Mouse (Mus musculus): Measurements from ENCODE around the gene Tctex1d2. TPM values are rescaled to one million over a fixed set of nuclear protein-coding genes. Genes with fewer than 3 reads are reported as not detected.
A peak's percentile ranks its signal among the peaks of the same experiment; 100 is the strongest.

Gene Tctex1d2
- 10 to 100 TPM; 11.9 to 15.5 TPM for total RNA-seq (2021)
- long read RNA-seq, partial matches to known transcripts, result 0 of 8 reads
- long read RNA-seq, other reads (novel, unspliced or antisense), result 4 of 8 reads

GRCm38 (mm10) chr16:32419517-32420483, at the start of gene Tctex1d2:
Tctex1d2 (plus strand) TSS chr16:32419702.
- DNase-seq (ENCODE audit: low spot score in 2 of 2), result peak; percentile 85 to 94

GRCm38 (mm10) chr16:32371351-32371750, 48.2 kb upstream of the Tctex1d2 start:
- peak in 1 of 2 experiments; percentile 50 for DNase-seq (ENCODE audit: low spot score in 2 of 2)

- DNase-seq (ENCODE audit: low spot score in 2 of 2), result no peak
These were observed 39.9 kb upstream of the Tctex1d2 start for GRCm38 (mm10) chr16:32379575-32379974.

DNA sequence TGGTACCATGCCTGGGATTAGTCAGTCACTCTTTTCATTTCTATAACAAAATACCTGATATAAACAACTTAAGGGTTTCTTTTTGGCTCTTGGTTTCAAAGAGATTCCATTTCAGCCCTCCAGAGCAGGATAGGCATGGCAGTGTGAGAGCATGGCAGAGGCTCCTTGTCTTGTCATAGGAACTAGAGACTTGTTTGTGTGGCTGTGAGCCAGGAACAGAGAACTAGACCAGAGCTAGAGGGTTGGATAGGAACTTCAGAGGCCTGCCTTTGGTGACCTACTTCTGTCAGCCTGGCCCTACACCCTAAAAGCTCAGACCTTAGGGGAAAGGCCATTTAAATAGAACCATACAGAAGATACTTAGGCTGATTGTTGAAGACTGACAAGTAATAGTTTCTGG, 36.6 kb upstream of the Tctex1d2 start:
- no peak for DNase-seq (ENCODE audit: low spot score in 2 of 2)

DNA sequence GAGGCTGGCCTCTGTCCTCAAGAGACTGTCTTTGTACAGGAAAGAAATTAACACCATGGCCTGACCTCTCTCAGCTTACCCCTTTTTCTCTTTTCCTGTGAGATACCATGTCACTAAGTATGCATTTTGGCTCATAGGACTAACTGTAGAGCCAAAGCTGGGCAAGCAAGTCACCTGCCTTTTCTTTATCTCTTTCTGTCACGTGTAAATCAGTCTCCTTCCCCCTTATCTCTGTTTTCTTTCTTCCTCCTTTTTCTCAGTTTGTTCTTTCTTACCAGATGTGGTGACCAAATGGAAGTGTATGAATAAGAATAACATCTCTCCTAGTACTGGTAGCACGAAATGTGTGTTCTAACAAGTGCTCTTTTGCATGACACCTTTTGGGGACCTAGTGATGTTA, 34.6 kb upstream of the Tctex1d2 start:
- DNase-seq (ENCODE audit: low spot score in 2 of 2), result no peak

DNA sequence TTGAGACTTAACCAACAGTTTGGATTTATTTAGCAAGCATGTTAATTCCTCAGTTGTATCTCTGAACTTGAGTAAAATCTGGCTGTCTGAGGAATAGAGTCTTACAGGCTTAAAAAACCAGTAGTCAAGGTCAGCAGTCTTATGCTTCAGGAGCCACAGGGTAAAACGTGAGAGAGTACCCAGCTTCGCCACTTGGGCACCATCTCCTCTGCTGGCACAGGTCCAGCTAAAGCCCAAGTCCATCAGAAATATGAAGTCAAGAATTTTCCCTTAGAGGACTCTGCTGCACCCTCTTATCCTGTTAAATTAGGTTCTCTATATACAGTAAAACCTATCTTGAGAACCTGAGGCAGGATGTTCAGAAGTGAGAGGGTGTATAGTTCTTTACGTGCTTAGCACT, 32.7 kb upstream of the Tctex1d2 start:
- DNase-seq (ENCODE audit: low spot score in 2 of 2), result no peak

DNA sequence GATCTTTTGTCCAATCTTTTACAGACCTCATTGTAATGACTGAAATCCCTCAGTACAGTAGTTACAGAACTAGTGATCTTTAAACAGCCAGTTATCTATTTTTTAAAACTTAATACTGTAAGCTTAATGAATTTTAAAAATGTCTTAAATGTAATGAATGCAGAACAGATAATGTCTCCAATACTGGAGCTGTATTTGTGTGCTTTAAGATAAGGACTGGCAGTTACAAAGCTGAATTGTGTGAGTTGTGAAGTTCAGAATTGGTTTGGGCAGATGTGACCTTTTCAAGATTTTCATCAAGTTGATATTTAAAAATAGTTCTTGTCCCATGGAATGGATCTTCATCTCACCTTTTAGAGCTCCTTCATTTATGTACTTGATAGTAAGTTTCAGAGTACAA, 30.5 kb upstream of the Tctex1d2 start:
- DNase-seq (ENCODE audit: low spot score in 2 of 2), result no peak

GRCm38 (mm10) chr16:32389841-32390240, 29.7 kb upstream of the Tctex1d2 start:
- no peak for DNase-seq (ENCODE audit: low spot score in 2 of 2)

DNA sequence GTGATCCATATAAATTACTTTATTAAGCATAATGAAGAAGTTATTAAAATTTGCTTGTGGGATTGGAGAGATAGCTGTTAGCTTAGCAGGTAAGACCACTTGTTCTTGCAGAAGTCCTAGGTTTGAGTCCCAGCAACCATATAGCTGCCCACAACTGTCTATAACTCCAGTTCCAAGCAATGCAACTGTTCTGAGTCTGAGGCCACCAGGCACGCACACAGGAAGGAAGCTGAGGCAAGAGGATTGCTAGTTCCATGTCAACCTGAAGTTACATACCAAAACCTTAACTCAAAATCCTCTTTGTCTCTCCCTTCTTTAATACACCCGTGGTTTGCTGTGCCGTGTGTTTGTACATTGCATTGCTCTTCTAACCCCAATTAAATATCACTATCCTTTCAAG, 28.6 kb upstream of the Tctex1d2 start:
- DNase-seq (ENCODE audit: low spot score in 2 of 2), result no peak

DNA sequence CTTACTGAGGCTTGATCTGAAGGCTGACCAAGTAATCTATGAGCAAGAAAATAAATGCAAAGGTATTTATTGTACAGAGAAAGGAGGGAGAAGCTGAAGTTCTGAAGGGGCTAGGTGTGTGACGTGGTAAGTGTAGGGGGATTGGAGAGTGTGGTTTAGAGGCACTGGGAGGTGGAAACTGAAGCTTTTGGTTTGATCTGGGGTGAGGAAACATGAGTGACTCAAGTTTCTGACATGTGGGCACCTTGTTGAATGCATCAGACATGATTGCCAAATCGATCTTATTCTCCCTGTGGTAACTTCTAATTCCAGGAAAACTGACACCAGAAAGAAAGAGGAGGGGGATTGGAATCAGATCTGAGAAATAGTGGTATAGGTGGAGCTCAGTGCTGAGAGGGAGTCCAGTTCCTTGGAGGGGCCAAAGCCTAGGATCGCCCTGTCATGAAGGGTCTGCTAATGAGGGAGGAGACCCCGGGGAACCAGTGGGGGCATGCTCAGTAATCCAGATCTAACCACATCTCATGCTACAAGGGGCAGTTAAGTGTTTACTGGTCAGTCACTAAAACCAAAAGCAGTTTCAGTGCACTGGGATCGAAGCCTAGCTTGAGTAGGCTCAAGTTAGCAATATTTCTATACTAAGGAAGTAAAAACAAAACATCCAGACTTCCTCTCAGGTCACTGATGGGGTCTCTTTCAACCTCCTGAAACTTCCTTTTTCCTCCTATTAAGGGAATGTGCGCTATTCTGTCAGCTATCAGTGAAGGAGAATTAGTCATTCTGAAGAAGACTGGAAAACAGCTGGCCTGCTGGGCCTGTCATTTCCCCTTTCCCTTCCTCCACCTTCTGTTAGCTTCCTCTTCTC, 23.6 kb upstream of the Tctex1d2 start:
- DNase-seq (ENCODE audit: low spot score in 2 of 2), result no peak

DNA sequence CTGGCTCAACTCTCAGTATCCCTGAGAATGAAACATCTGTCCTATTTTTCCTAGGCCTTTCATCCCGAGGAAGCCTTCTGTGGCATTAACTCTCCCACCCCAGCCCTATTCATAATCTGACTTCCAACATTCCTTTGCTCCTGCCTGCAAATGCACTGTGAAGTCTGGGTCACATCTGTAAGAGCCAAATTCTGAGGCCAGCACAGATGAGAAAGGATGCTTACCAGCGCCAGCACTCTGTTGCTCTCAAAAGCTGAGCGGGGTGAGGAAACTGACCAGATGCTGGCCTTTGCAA, 23.0 kb upstream of the Tctex1d2 start:
- no peak for DNase-seq (ENCODE audit: low spot score in 2 of 2)

- DNase-seq (ENCODE audit: low spot score in 2 of 2), result no peak
These were observed 21.3 kb upstream of the Tctex1d2 start for GRCm38 (mm10) chr16:32398206-32398605.

- DNase-seq (ENCODE audit: low spot score in 2 of 2), result no peak
These were observed 19.2 kb upstream of the Tctex1d2 start, which contains the start of gene Tm4sf19 for GRCm38 (mm10) chr16:32400267-32400666. Tm4sf19 (plus strand) TSS chr16:32400506.

- DNase-seq (ENCODE audit: low spot score in 2 of 2), result no peak
These were observed 18.1 kb upstream of the Tctex1d2 start for GRCm38 (mm10) chr16:32401335-32401965.

- no peak for DNase-seq (ENCODE audit: low spot score in 2 of 2)
These were observed 16.7 kb upstream of the Tctex1d2 start for GRCm38 (mm10) chr16:32402818-32403217.

- no peak for DNase-seq (ENCODE audit: low spot score in 2 of 2)
These were observed 13.8 kb upstream of the Tctex1d2 start for GRCm38 (mm10) chr16:32405716-32406115.

- no peak for DNase-seq (ENCODE audit: low spot score in 2 of 2)
These were observed 12.8 kb upstream of the Tctex1d2 start for GRCm38 (mm10) chr16:32406671-32407070.

- no peak for DNase-seq (ENCODE audit: low spot score in 2 of 2)
These were observed 11.8 kb upstream of the Tctex1d2 start for GRCm38 (mm10) chr16:32407730-32408129.

- DNase-seq (ENCODE audit: low spot score in 2 of 2), result no peak
These were observed 2.0 kb upstream of the Tctex1d2 start for GRCm38 (mm10) chr16:32417457-32417856.

GRCm38 (mm10) chr16:32427506-32427905, 8.0 kb downstream of the Tctex1d2 start:
- no peak for DNase-seq (ENCODE audit: low spot score in 2 of 2)

DNA sequence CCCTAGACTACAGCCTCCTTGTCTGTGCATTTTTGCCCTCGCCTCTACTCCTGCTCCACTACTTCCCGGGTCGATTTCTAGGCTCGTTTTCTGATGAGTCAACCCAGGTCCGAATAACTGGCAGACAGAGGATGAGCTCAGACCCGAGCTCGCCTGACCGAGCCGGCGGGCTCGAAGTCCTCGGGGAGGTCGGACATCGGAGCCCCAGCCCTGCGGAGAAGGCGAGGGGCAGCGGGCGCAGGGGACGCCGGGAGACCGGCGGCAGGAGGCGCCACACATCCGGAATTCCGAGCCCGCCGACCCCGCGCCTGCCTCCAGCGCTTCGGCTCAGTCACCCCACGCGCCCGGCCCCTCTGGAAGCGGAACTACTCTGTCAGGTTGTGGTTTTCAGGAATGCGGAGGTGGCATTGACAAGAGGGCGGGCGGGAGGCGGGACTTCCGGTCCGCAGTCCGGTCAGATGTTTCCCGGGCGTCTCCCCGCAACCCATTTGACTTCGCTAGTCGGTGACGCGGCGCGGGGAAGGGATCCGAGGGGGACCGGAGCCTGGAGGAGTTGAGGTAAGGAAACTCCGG, 11.1 kb downstream of the Tctex1d2 start, which contains the start of gene Pcyt1a:
Pcyt1a (plus strand) TSS at position 448 of the 573 bp plus-strand sequence.
- peak; percentile 85 to 91 for DNase-seq (ENCODE audit: low spot score in 2 of 2)
